Mouse (Mus musculus): ENCODE data around the gene BC048562.

DNA sequence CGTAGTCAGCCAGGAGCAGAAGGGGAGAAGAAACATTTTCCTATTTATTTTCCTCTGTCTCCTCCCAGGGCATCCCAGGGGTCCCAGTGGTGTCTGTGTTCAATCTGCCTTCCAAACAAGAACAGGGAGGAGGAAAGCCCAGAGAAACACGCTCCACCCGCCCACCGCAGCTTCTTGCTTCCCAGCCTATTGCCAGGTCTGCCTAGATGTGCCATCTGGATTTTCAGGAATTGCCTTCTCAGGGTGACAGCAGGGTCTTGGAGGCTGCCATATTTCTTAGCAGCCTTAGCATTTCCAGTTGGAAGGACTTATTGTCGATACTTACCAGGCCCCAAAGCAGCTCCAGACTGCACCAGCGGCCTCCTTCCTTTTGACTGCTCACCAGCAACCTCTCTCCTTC is 2.9 kb downstream of the BC048562 start:
- TF ChIP-seq CTCF (IDR thresholded peaks at IDR 0.05; ENCODE audit: extremely low read depth, insufficient read depth, low read length) (no peak), POLR2A (IDR thresholded peaks at IDR 0.05; ENCODE audit: extremely low read depth, insufficient read depth, low read length) (no peak)
